Mouse (Mus musculus): ENCODE data around the gene Pcyox1.

DNA sequence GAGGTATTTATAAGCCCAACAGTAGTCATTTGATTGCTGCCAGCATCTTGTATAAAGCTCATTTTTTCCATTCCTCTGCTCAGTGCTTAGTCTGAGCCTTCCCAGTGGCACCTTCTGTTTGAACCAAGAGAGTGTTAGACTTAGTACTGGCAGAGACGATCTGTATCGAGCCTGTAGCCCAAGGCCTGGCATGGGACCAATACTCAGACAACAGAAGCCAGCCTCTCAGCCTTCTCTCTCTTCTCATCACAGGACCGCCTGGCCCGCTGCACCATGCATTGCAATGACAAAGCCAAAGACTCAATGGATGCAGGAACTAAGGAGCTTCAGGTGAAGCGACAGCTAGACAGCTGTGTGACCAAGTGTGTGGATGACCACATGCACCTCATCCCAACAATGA is 28.5 kb downstream of the Pcyox1 start:
- TF ChIP-seq CTCF (IDR thresholded peaks at IDR 0.05; ENCODE audit: low read depth, low read length) (no peak), POLR2A (IDR thresholded peaks at IDR 0.05; ENCODE audit: borderline replicate concordance, low read depth, low read length) (no peak)
